Mouse (Mus musculus) MEL-GATA-1-ER (cell line): ENCODE measurements at regions not wholly inside any gene's neighbourhood (a gene's known extent, or its start where the extent isn't known, plus 50 kb on each side); places are given as distances from the start of the nearest gene placed in this dataset.

ENCODE experiments used
- DNase-seq: peaks from one replicate; pipeline ENCODE4 v3.0.0-alpha.2; 2012; ENCODE audit warnings: low read depth; ENCODE audit errors: extremely low read depth

- no peak for DNase-seq
These were observed 635.8 kb upstream of the Adgrl2 start for GRCm38 (mm10) chr3:149626186-149626585.

GRCm38 (mm10) chr3:149625497-149625896 is 635.1 kb upstream of the Adgrl2 start:
- DNase-seq: no peak

- DNase-seq: no peak
These were observed 634.7 kb upstream of the Adgrl2 start for GRCm38 (mm10) chr3:149625066-149625465.

GRCm38 (mm10) chr3:149623851-149624532 is 633.6 kb upstream of the Adgrl2 start:
- no peak for DNase-seq

GRCm38 (mm10) chr3:149603865-149604264 is 613.5 kb upstream of the Adgrl2 start:
- DNase-seq: no peak

- DNase-seq: no peak
These were observed 610.9 kb upstream of the Adgrl2 start for GRCm38 (mm10) chr3:149601276-149601675.

- DNase-seq: no peak
These were observed 604.1 kb upstream of the Adgrl2 start for GRCm38 (mm10) chr3:149594470-149594869.

- DNase-seq: no peak
These were observed 595.4 kb upstream of the Adgrl2 start for GRCm38 (mm10) chr3:149585769-149586168.

GRCm38 (mm10) chr3:149581141-149581540 is 590.8 kb upstream of the Adgrl2 start:
- DNase-seq: no peak

GRCm38 (mm10) chr3:149575678-149576077 is 585.3 kb upstream of the Adgrl2 start:
- DNase-seq: no peak

GRCm38 (mm10) chr3:149566853-149567252 is 576.5 kb upstream of the Adgrl2 start:
- no peak for DNase-seq

- DNase-seq: no peak
These were observed 560.0 kb upstream of the Adgrl2 start for GRCm38 (mm10) chr3:149550231-149550951.

GRCm38 (mm10) chr3:149547045-149547444 is 556.7 kb upstream of the Adgrl2 start:
- peak; percentile 30 for DNase-seq

- DNase-seq: no peak
These were observed 555.9 kb upstream of the Adgrl2 start for GRCm38 (mm10) chr3:149546256-149546655.

GRCm38 (mm10) chr3:149534183-149534582 is 543.8 kb upstream of the Adgrl2 start:
- no peak for DNase-seq

GRCm38 (mm10) chr3:149530026-149530607 is 539.8 kb upstream of the Adgrl2 start:
- DNase-seq: no peak

- DNase-seq: no peak
These were observed 536.2 kb upstream of the Adgrl2 start for GRCm38 (mm10) chr3:149526509-149526908.

- DNase-seq: no peak
These were observed 529.2 kb upstream of the Adgrl2 start for GRCm38 (mm10) chr3:149519575-149519929.

- DNase-seq: no peak
These were observed 528.7 kb upstream of the Adgrl2 start for GRCm38 (mm10) chr3:149518928-149519574.

- no peak for DNase-seq
These were observed 527.2 kb upstream of the Adgrl2 start for GRCm38 (mm10) chr3:149517537-149517936.

GRCm38 (mm10) chr3:149509178-149509577 is 518.8 kb upstream of the Adgrl2 start:
- DNase-seq: no peak

GRCm38 (mm10) chr3:149508671-149509070 is 518.3 kb upstream of the Adgrl2 start:
- DNase-seq: no peak
